Mouse (Mus musculus): ENCODE measurements around the gene Cuedc2.

Gene Cuedc2

GRCm38 (mm10) chr19:46306268-46306610, 32.3 kb downstream of the Cuedc2 start:
- DNase-seq, result peak in 1 of 2 experiments; percentile 10

- peak; percentile 82 to 84 for DNase-seq
These were observed 32.9 kb downstream of the Cuedc2 start for GRCm38 (mm10) chr19:46305432-46306267.

- no peak for DNase-seq
These were observed 33.6 kb downstream of the Cuedc2 start for GRCm38 (mm10) chr19:46304908-46305333.

- DNase-seq, result peak; percentile 84 to 89
These were observed 34.2 kb downstream of the Cuedc2 start, which contains the start of gene Nfkb2 for GRCm38 (mm10) chr19:46304216-46304841. Gene Nfkb2 (plus strand): TSS chr19:46304320.

- no peak for DNase-seq
These were observed 35.0 kb downstream of the Cuedc2 start for GRCm38 (mm10) chr19:46303251-46304215.

- DNase-seq, result no peak
These were observed 36.0 kb downstream of the Cuedc2 start for GRCm38 (mm10) chr19:46302551-46302950.

- DNase-seq, result no peak
These were observed 38.0 kb downstream of the Cuedc2 start for GRCm38 (mm10) chr19:46300294-46301045.

- no peak for DNase-seq
These were observed 41.6 kb downstream of the Cuedc2 start for GRCm38 (mm10) chr19:46296938-46297337.

- no peak for DNase-seq
These were observed 47.9 kb downstream of the Cuedc2 start for GRCm38 (mm10) chr19:46290535-46291105.

- no peak for DNase-seq
These were observed 50.9 kb downstream of the Cuedc2 start for GRCm38 (mm10) chr19:46287566-46287965.

GRCm38 (mm10) chr19:46286926-46287325, 51.6 kb downstream of the Cuedc2 start:
- DNase-seq, result no peak

GRCm38 (mm10) chr19:46286047-46286446, 52.5 kb downstream of the Cuedc2 start:
- no peak for DNase-seq

GRCm38 (mm10) chr19:46285631-46286030, 52.9 kb downstream of the Cuedc2 start:
- no peak for DNase-seq

- no peak for DNase-seq
These were observed 53.8 kb downstream of the Cuedc2 start for GRCm38 (mm10) chr19:46284686-46285085.

- DNase-seq, result peak in 1 of 2 experiments; percentile 45
These were observed 56.2 kb downstream of the Cuedc2 start for GRCm38 (mm10) chr19:46282081-46282849.
